Mouse (Mus musculus): ENCODE measurements around the gene Slc25a21.

Gene Slc25a21

GRCm38 (mm10) chr12:57184401-57185147, 12.7 kb downstream of the Slc25a21 start:
- no peak for DNase-seq (ENCODE audit: low spot score)

- no peak for DNase-seq (ENCODE audit: low spot score)
These were observed 17.6 kb downstream of the Slc25a21 start for GRCm38 (mm10) chr12:57179465-57180188.

GRCm38 (mm10) chr12:57178818-57179217, 18.5 kb downstream of the Slc25a21 start:
- DNase-seq (ENCODE audit: low spot score), result no peak

GRCm38 (mm10) chr12:57163294-57163693, 34.0 kb downstream of the Slc25a21 start:
- DNase-seq (ENCODE audit: low spot score), result no peak

GRCm38 (mm10) chr12:57162840-57163239, 34.4 kb downstream of the Slc25a21 start:
- DNase-seq (ENCODE audit: low spot score), result no peak

GRCm38 (mm10) chr12:57159904-57160303, 37.4 kb downstream of the Slc25a21 start:
- no peak for DNase-seq (ENCODE audit: low spot score)

- no peak for DNase-seq (ENCODE audit: low spot score)
These were observed 39.0 kb downstream of the Slc25a21 start for GRCm38 (mm10) chr12:57158266-57158665.

- no peak for DNase-seq (ENCODE audit: low spot score)
These were observed 58.3 kb downstream of the Slc25a21 start for GRCm38 (mm10) chr12:57138937-57139336.

- DNase-seq (ENCODE audit: low spot score), result no peak
These were observed 59.5 kb downstream of the Slc25a21 start for GRCm38 (mm10) chr12:57137809-57138208.

- no peak for DNase-seq (ENCODE audit: low spot score)
These were observed 78.7 kb downstream of the Slc25a21 start for GRCm38 (mm10) chr12:57118602-57119001.

- no peak for DNase-seq (ENCODE audit: low spot score)
These were observed 81.8 kb downstream of the Slc25a21 start for GRCm38 (mm10) chr12:57115516-57115915.

- no peak for DNase-seq (ENCODE audit: low spot score)
These were observed 87.9 kb downstream of the Slc25a21 start for GRCm38 (mm10) chr12:57109363-57109762.

- DNase-seq (ENCODE audit: low spot score), result no peak
These were observed 95.0 kb downstream of the Slc25a21 start for GRCm38 (mm10) chr12:57102322-57102721.

- DNase-seq (ENCODE audit: low spot score), result no peak
These were observed 96.7 kb downstream of the Slc25a21 start for GRCm38 (mm10) chr12:57100549-57100948.

- DNase-seq (ENCODE audit: low spot score), result peak; percentile 53
These were observed 98.2 kb downstream of the Slc25a21 start for GRCm38 (mm10) chr12:57099066-57099465.

- DNase-seq (ENCODE audit: low spot score), result no peak
These were observed 98.9 kb downstream of the Slc25a21 start for GRCm38 (mm10) chr12:57098371-57098770.

- DNase-seq (ENCODE audit: low spot score), result no peak
These were observed 104.2 kb downstream of the Slc25a21 start for GRCm38 (mm10) chr12:57093107-57093506.

GRCm38 (mm10) chr12:57084519-57084918, 112.8 kb downstream of the Slc25a21 start:
- no peak for DNase-seq (ENCODE audit: low spot score)

- DNase-seq (ENCODE audit: low spot score), result no peak
These were observed 113.7 kb downstream of the Slc25a21 start for GRCm38 (mm10) chr12:57083533-57083932.

- DNase-seq (ENCODE audit: low spot score), result no peak
These were observed 120.7 kb downstream of the Slc25a21 start for GRCm38 (mm10) chr12:57076606-57077005.

- DNase-seq (ENCODE audit: low spot score), result no peak
These were observed 124.7 kb downstream of the Slc25a21 start for GRCm38 (mm10) chr12:57072616-57073015.

GRCm38 (mm10) chr12:57068607-57069006, 128.7 kb downstream of the Slc25a21 start:
- no peak for DNase-seq (ENCODE audit: low spot score)

GRCm38 (mm10) chr12:57019737-57020136, 177.5 kb downstream of the Slc25a21 start:
- no peak for DNase-seq (ENCODE audit: low spot score)
